Mouse (Mus musculus): ENCODE measurements at regions not wholly inside any gene's neighbourhood (a gene's known extent, or its start where the extent isn't known, plus 50 kb on each side); places are given as distances from the start of the nearest gene placed in this dataset.

GRCm38 (mm10) chr8:115435720-115436355 is 271.8 kb downstream of the Maf start:
- 0 out of 2 replicates have a peak, but pooled peaks cover 3% of the 10 kb centered on the region for H3K4me1 ChIP-seq (ENCODE audit: control insufficient read depth, insufficient read depth, low read length)
- H3K9ac ChIP-seq (ENCODE audit: low read length): no peak overlapping the region
- DNase-seq (ENCODE audit: low spot score): no peak
- no peak for ATAC-seq (ENCODE audit: insufficient number of reproducible peaks, low FRiP score, low TSS enrichment, low read depth)
- no peaks in the 10 kb centered on the region for H3K27me3 ChIP-seq (ENCODE audit: control insufficient read depth, insufficient read depth, low read length)
- no peak overlapping the region for H3K4me3 ChIP-seq (ENCODE audit: low read depth, low read length)
- no peaks in the 10 kb centered on the region for H3K36me3 ChIP-seq (ENCODE audit: control insufficient read depth, insufficient read depth, low read length)
- H3K9me3 ChIP-seq (ENCODE audit: control insufficient read depth, low read length): no peaks in the 10 kb centered on the region
- 87% methylated on average over 5 of the region's 5 CpGs for WGBS
- no peak overlapping the region for H3K4me2 ChIP-seq (ENCODE audit: low read depth, severe bottlenecking)
- no peak overlapping the region for H3K27ac ChIP-seq (replicated peaks; ENCODE audit: low read depth, low read length)

- Histone ChIP-seq H3K4me1 (ENCODE audit: control insufficient read depth, insufficient read depth, low read length) (0 out of 2 replicates have a peak, but pooled peaks cover 3% of the 10 kb centered on the region), H3K27ac (replicated peaks; ENCODE audit: low read depth, low read length) (no peak overlapping the region), H3K9me3 (ENCODE audit: control insufficient read depth, low read length) (no peaks in the 10 kb centered on the region), H3K4me3 (ENCODE audit: low read depth, low read length) (no peak overlapping the region), H3K4me2 (ENCODE audit: low read depth, severe bottlenecking) (no peak overlapping the region), H3K36me3 (ENCODE audit: control insufficient read depth, insufficient read depth, low read length) (no peaks in the 10 kb centered on the region), H3K27me3 (ENCODE audit: control insufficient read depth, insufficient read depth, low read length) (no peaks in the 10 kb centered on the region), H3K9ac (ENCODE audit: low read length) (no peak overlapping the region)
- 85% methylated on average over 5 of the region's 5 CpGs for WGBS
- ATAC-seq (ENCODE audit: insufficient number of reproducible peaks, low FRiP score, low TSS enrichment, low read depth) (no peak), DNase-seq (ENCODE audit: low spot score) (no peak)
These were observed 275.1 kb downstream of the Maf start for GRCm38 (mm10) chr8:115432396-115433040.

GRCm38 (mm10) chr8:115430793-115431192 is 276.8 kb downstream of the Maf start:
- Histone ChIP-seq H3K4me3 (ENCODE audit: low read depth, low read length) (no peak overlapping the region), H3K9ac (ENCODE audit: low read length) (no peak overlapping the region), H3K36me3 (ENCODE audit: control insufficient read depth, insufficient read depth, low read length) (no peaks in the 10 kb centered on the region), H3K4me2 (ENCODE audit: low read depth, severe bottlenecking) (no peak overlapping the region), H3K9me3 (ENCODE audit: control insufficient read depth, low read length) (no peaks in the 10 kb centered on the region), H3K27ac (replicated peaks; ENCODE audit: low read depth, low read length) (no peak overlapping the region), H3K27me3 (ENCODE audit: control insufficient read depth, insufficient read depth, low read length) (no peaks in the 10 kb centered on the region), H3K4me1 (ENCODE audit: control insufficient read depth, insufficient read depth, low read length) (0 out of 2 replicates have a peak, but pooled peaks cover 3% of the 10 kb centered on the region)
- ATAC-seq (ENCODE audit: insufficient number of reproducible peaks, low FRiP score, low TSS enrichment, low read depth) (no peak), DNase-seq (ENCODE audit: low spot score) (peak; percentile 41)
- 55% methylated on average over 3 of the region's 3 CpGs for WGBS

- H3K27me3 ChIP-seq (ENCODE audit: control insufficient read depth, insufficient read depth, low read length): no peaks in the 10 kb centered on the region
- no peaks in the 10 kb centered on the region for H3K9me3 ChIP-seq (ENCODE audit: control insufficient read depth, low read length)
- DNase-seq (ENCODE audit: low spot score) (no peak), ATAC-seq (ENCODE audit: insufficient number of reproducible peaks, low FRiP score, low TSS enrichment, low read depth) (no peak)
- no peak overlapping the region for H3K4me2 ChIP-seq (ENCODE audit: low read depth, severe bottlenecking)
- WGBS: 80% methylated on average over 3 of the region's 3 CpGs
- H3K36me3 ChIP-seq (ENCODE audit: control insufficient read depth, insufficient read depth, low read length): no peaks in the 10 kb centered on the region
- no peak overlapping the region for H3K9ac ChIP-seq (ENCODE audit: low read length)
- H3K4me3 ChIP-seq (ENCODE audit: low read depth, low read length): no peak overlapping the region
- H3K27ac ChIP-seq (replicated peaks; ENCODE audit: low read depth, low read length): no peak overlapping the region
- 0 out of 2 replicates have a peak, but pooled peaks cover 3% of the 10 kb centered on the region for H3K4me1 ChIP-seq (ENCODE audit: control insufficient read depth, insufficient read depth, low read length)
These were observed 278.2 kb downstream of the Maf start for GRCm38 (mm10) chr8:115429291-115429883.

GRCm38 (mm10) chr8:115428528-115429290 is 278.9 kb downstream of the Maf start:
- Histone ChIP-seq H3K27me3 (ENCODE audit: control insufficient read depth, insufficient read depth, low read length) (no peaks in the 10 kb centered on the region), H3K27ac (replicated peaks; ENCODE audit: low read depth, low read length) (no peak overlapping the region), H3K9me3 (ENCODE audit: control insufficient read depth, low read length) (no peaks in the 10 kb centered on the region), H3K36me3 (ENCODE audit: control insufficient read depth, insufficient read depth, low read length) (no peaks in the 10 kb centered on the region), H3K4me2 (ENCODE audit: low read depth, severe bottlenecking) (no peak overlapping the region), H3K9ac (ENCODE audit: low read length) (no peak overlapping the region), H3K4me3 (ENCODE audit: low read depth, low read length) (no peak overlapping the region), H3K4me1 (ENCODE audit: control insufficient read depth, insufficient read depth, low read length) (0 out of 2 replicates have a peak, but pooled peaks cover 3% of the 10 kb centered on the region)
- whole genome bisulfite sequencing: 78% methylated on average over 15 of the region's 15 CpGs
- DNase-seq (ENCODE audit: low spot score) (no peak), ATAC-seq (ENCODE audit: insufficient number of reproducible peaks, low FRiP score, low TSS enrichment, low read depth) (no peak)

- ATAC-seq (ENCODE audit: insufficient number of reproducible peaks, low FRiP score, low TSS enrichment, low read depth) (no peak), DNase-seq (ENCODE audit: low spot score) (no peak)
- Histone ChIP-seq H3K36me3 (ENCODE audit: control insufficient read depth, insufficient read depth, low read length) (no peaks in the 10 kb centered on the region), H3K9ac (ENCODE audit: low read length) (no peak overlapping the region), H3K4me1 (ENCODE audit: control insufficient read depth, insufficient read depth, low read length) (0 out of 2 replicates have a peak, but pooled peaks cover 3% of the 10 kb centered on the region), H3K4me3 (ENCODE audit: low read depth, low read length) (no peak overlapping the region), H3K9me3 (ENCODE audit: control insufficient read depth, low read length) (no peaks in the 10 kb centered on the region), H3K27ac (replicated peaks; ENCODE audit: low read depth, low read length) (no peak overlapping the region), H3K27me3 (ENCODE audit: control insufficient read depth, insufficient read depth, low read length) (no peaks in the 10 kb centered on the region), H3K4me2 (ENCODE audit: low read depth, severe bottlenecking) (no peak overlapping the region)
- WGBS: 84% methylated on average over 2 of the region's 2 CpGs
These were observed 279.6 kb downstream of the Maf start for GRCm38 (mm10) chr8:115428022-115428421.

- H3K4me1 ChIP-seq (ENCODE audit: control insufficient read depth, insufficient read depth, low read length): 0 out of 2 replicates have a peak, but pooled peaks cover 3% of the 10 kb centered on the region
- no peaks in the 10 kb centered on the region for H3K9me3 ChIP-seq (ENCODE audit: control insufficient read depth, low read length)
- 79% methylated on average over 3 of the region's 3 CpGs for WGBS
- no peaks in the 10 kb centered on the region for H3K27me3 ChIP-seq (ENCODE audit: control insufficient read depth, insufficient read depth, low read length)
- no peak overlapping the region for H3K4me3 ChIP-seq (ENCODE audit: low read depth, low read length)
- ATAC-seq (ENCODE audit: insufficient number of reproducible peaks, low FRiP score, low TSS enrichment, low read depth) (no peak), DNase-seq (ENCODE audit: low spot score) (no peak)
- H3K36me3 ChIP-seq (ENCODE audit: control insufficient read depth, insufficient read depth, low read length): no peaks in the 10 kb centered on the region
- H3K9ac ChIP-seq (ENCODE audit: low read length): no peak overlapping the region
- no peak overlapping the region for H3K4me2 ChIP-seq (ENCODE audit: low read depth, severe bottlenecking)
- no peak overlapping the region for H3K27ac ChIP-seq (replicated peaks; ENCODE audit: low read depth, low read length)
These were observed 280.1 kb downstream of the Maf start for GRCm38 (mm10) chr8:115427490-115427889.

GRCm38 (mm10) chr8:115426543-115426942 is 281.1 kb downstream of the Maf start:
- 0 out of 2 replicates have a peak, but pooled peaks cover 3% of the 10 kb centered on the region for H3K4me1 ChIP-seq (ENCODE audit: control insufficient read depth, insufficient read depth, low read length)
- no peak overlapping the region for H3K4me3 ChIP-seq (ENCODE audit: low read depth, low read length)
- WGBS: 85% methylated on average over 3 of the region's 3 CpGs
- H3K27ac ChIP-seq (replicated peaks; ENCODE audit: low read depth, low read length): no peak overlapping the region
- ATAC-seq (ENCODE audit: insufficient number of reproducible peaks, low FRiP score, low TSS enrichment, low read depth) (no peak), DNase-seq (ENCODE audit: low spot score) (no peak)
- H3K27me3 ChIP-seq (ENCODE audit: control insufficient read depth, insufficient read depth, low read length): no peaks in the 10 kb centered on the region
- H3K36me3 ChIP-seq (ENCODE audit: control insufficient read depth, insufficient read depth, low read length): no peaks in the 10 kb centered on the region
- H3K9ac ChIP-seq (ENCODE audit: low read length): no peak overlapping the region
- H3K9me3 ChIP-seq (ENCODE audit: control insufficient read depth, low read length): no peaks in the 10 kb centered on the region
- no peak overlapping the region for H3K4me2 ChIP-seq (ENCODE audit: low read depth, severe bottlenecking)

Measured in limb, embryonic 11.5 days (tissue).